In genomic region chr1:128360601-128361000, GRCm38 (mm10) we compare ENCODE assay signal across 11 mouse cellular contexts. TPM values are rescaled to one million over a fixed set of nuclear protein-coding genes. Genes with fewer than 3 reads are reported as not detected.
A peak's percentile ranks its signal among the peaks of the same experiment; 100 is the strongest.
DNase-seq lines count a peak whose midpoint lies in the region; ATAC-seq and TF ChIP-seq lines count a peak whose summit lies in the region.
"Had no signal": no experiment of that assay in that cellular context is flagged by ENCODE, and none has a peak within 500 bp of the region (broad histone marks: within the 10 kb centered on the region; RNA-seq: fewer than 3 reads in every experiment).

No protein-coding gene starts in this region.

- TF ChIP-seq EP300 in liver, embryonic 14.5 days (IDR thresholded peaks at IDR 0.05; ENCODE audit: low read depth) = no peak

- DNase-seq in brain, adult 2 months (ENCODE audit: low read depth, low spot score) = peak; percentile 92
- DNase-seq in cerebellum, postnatal 36 days = peak; percentile 59 to 72
- DNase-seq in liver, embryonic 14.5 days (ENCODE audit: low read depth in 3 of 3, low spot score in 3 of 3) = no peak
- no peak for DNase-seq in thymus, postnatal 0 days (ENCODE audit: low spot score)
- no peak for DNase-seq in gastrocnemius, postnatal 25 days
- DNase-seq: lung, postnatal 10 days had no signal

- WGBS in heart, embryonic 13.5 days = 39% methylated on average over 2 of the region's 2 CpGs
- 47% methylated on average over 2 of the region's 2 CpGs for WGBS in heart, embryonic 12.5 days
- WGBS in liver, embryonic 14.5 days (ENCODE audit: insufficient replicate concordance) = 61% methylated on average over 2 of the region's 2 CpGs
- WGBS in neural tube, embryonic 15.5 days = 74% methylated on average over 2 of the region's 2 CpGs

- H3K4me1 ChIP-seq in heart, embryonic 13.5 days = peaks cover 33% of the 10 kb centered on the region
- H3K4me1 ChIP-seq in heart, embryonic 12.5 days (replicated peaks) = peaks cover 28% of the 10 kb centered on the region
- H3K4me1 ChIP-seq in liver, embryonic 14.5 days (replicated peaks; ENCODE audit: control insufficient read depth in 2 of 2, insufficient read depth in 2 of 2, low read length in 1 of 2) = peaks cover 23 to 32% of the 10 kb centered on the region in 2 experiments
- H3K4me1 ChIP-seq in neural tube, embryonic 15.5 days = peaks cover 26% of the 10 kb centered on the region

- no peaks in the 10 kb centered on the region for H3K27me3 ChIP-seq in heart, embryonic 13.5 days (replicated peaks)
- no peaks in the 10 kb centered on the region for H3K27me3 ChIP-seq in heart, embryonic 12.5 days (replicated peaks)
- H3K27me3 ChIP-seq in liver, embryonic 14.5 days (ENCODE audit: control insufficient read depth, insufficient read depth, low read length) = no peaks in the 10 kb centered on the region
- H3K27me3 ChIP-seq in neural tube, embryonic 15.5 days (replicated peaks) = no peaks in the 10 kb centered on the region

- peak overlapping the region; percentile 93 for H3K27ac ChIP-seq in heart, embryonic 13.5 days (replicated peaks)
- H3K27ac ChIP-seq in heart, embryonic 12.5 days (ENCODE audit: poor library complexity, severe bottlenecking) = no peak overlapping the region
- peak overlapping the region; percentile 6; the same call in 1 of the 2 replicates for H3K27ac ChIP-seq in liver, embryonic 14.5 days
- no peak overlapping the region for H3K27ac ChIP-seq in neural tube, embryonic 15.5 days (replicated peaks)
- H3K27ac ChIP-seq: layer of hippocampus, adult 2 months had no signal

- H3K36me3 ChIP-seq in heart, embryonic 13.5 days = peaks cover 48% of the 10 kb centered on the region
- peaks cover 41% of the 10 kb centered on the region for H3K36me3 ChIP-seq in heart, embryonic 12.5 days
- peaks cover 37% of the 10 kb centered on the region for H3K36me3 ChIP-seq in liver, embryonic 14.5 days (replicated peaks; ENCODE audit: control insufficient read depth, insufficient read depth, low read depth)
- peaks cover 19% of the 10 kb centered on the region for H3K36me3 ChIP-seq in neural tube, embryonic 15.5 days

- no peak for ATAC-seq in heart, embryonic 13.5 days (ENCODE audit: extremely low read depth, insufficient number of reproducible peaks, low FRiP score, low TSS enrichment)
- no peak for ATAC-seq in heart, embryonic 12.5 days (ENCODE audit: insufficient number of reproducible peaks, low FRiP score)
- no peak for ATAC-seq in liver, embryonic 14.5 days (ENCODE audit: insufficient read depth)
- ATAC-seq in neural tube, embryonic 15.5 days (ENCODE audit: low FRiP score) = no peak

- H3K9me3 ChIP-seq in heart, embryonic 13.5 days = no peaks in the 10 kb centered on the region
- H3K9me3 ChIP-seq in heart, embryonic 12.5 days (replicated peaks) = no peaks in the 10 kb centered on the region
- H3K9me3 ChIP-seq in liver, embryonic 14.5 days (ENCODE audit: control insufficient read depth, low read length) = no peaks in the 10 kb centered on the region
- no peaks in the 10 kb centered on the region for H3K9me3 ChIP-seq in neural tube, embryonic 15.5 days (replicated peaks)

- H3K4me2 ChIP-seq in heart, embryonic 13.5 days = 0 out of 2 replicates have a peak overlapping the region, but pooled peaks have one; percentile 72
- H3K4me2 ChIP-seq in heart, embryonic 12.5 days = no peak overlapping the region
- peak overlapping the region; percentile 91 for H3K4me2 ChIP-seq in liver, embryonic 14.5 days (ENCODE audit: low read depth)
- no peak overlapping the region for H3K4me2 ChIP-seq in neural tube, embryonic 15.5 days

- no peak for TF ChIP-seq CTCF in liver, embryonic 14.5 days (IDR thresholded peaks at IDR 0.05; ENCODE audit: low read depth)

- H3K4me3 ChIP-seq in heart, embryonic 13.5 days = no peak overlapping the region
- H3K4me3 ChIP-seq in heart, embryonic 12.5 days = no peak overlapping the region
- no peak overlapping the region for H3K4me3 ChIP-seq in liver, embryonic 14.5 days (ENCODE audit: insufficient read depth in 1 of 2, low read depth in 2 of 2, low read length in 2 of 2)
- no peak overlapping the region for H3K4me3 ChIP-seq in neural tube, embryonic 15.5 days (replicated peaks)

- H3K9ac ChIP-seq in heart, embryonic 13.5 days = peak overlapping the region; percentile 38; the same call in 1 of the 2 replicates
- no peak overlapping the region for H3K9ac ChIP-seq in heart, embryonic 12.5 days
- H3K9ac ChIP-seq in liver, embryonic 14.5 days (replicated peaks) = no peak overlapping the region
- H3K9ac ChIP-seq in neural tube, embryonic 15.5 days (replicated peaks) = no peak overlapping the region

RNA-seq across cellular contexts. Expression of gene Mcm6, which starts 1.1 kb away (rescaled TPM):
- polyA plus RNA-seq in heart, embryonic 13.5 days (2015; fragmentation: Nextera tagmentation; extraction: Ambion mirVana) = 146 and 153 TPM in 2 replicates
- 187 TPM in 2 replicates for polyA plus RNA-seq in heart, embryonic 12.5 days (2016; fragmentation: Nextera tagmentation; extraction: Ambion mirVana)
- polyA plus RNA-seq in liver, embryonic 14.5 days (2012; rRNA removed) = 77.5 and 110 TPM in 2 replicates
- polyA plus RNA-seq in liver, embryonic 14.5 days (2014; fragmentation: Nextera tagmentation; extraction: Ambion mirVana) = 231 and 251 TPM in 2 replicates
- polyA plus RNA-seq in neural tube, embryonic 15.5 days (2015; fragmentation: Nextera tagmentation; extraction: Ambion mirVana) = 52.3 and 111 TPM in 2 replicates
- polyA plus RNA-seq in thymus, postnatal 0 days (2015; fragmentation: Nextera tagmentation; extraction: Ambion mirVana) = 278 and 299 TPM in 2 replicates
- 1 to 10 TPM; 3.2 to 6.2 TPM for total RNA-seq in gastrocnemius, postnatal 25 days (2021)

RNA-seq across cellular contexts. Expression of gene Lct, which starts 32.5 kb away (rescaled TPM):
- 0.03 and 0.04 TPM in 2 replicates for polyA plus RNA-seq in heart, embryonic 13.5 days (2015; fragmentation: Nextera tagmentation; extraction: Ambion mirVana)
- polyA plus RNA-seq in heart, embryonic 12.5 days (2016; fragmentation: Nextera tagmentation; extraction: Ambion mirVana) = 0.05 and 0.10 TPM in 2 replicates
- 0.02 and 0.03 TPM in 2 replicates for polyA plus RNA-seq in liver, embryonic 14.5 days (2012; rRNA removed)
- polyA plus RNA-seq in liver, embryonic 14.5 days (2014; fragmentation: Nextera tagmentation; extraction: Ambion mirVana) = not detected in 2 replicates
- 0.12 and 0.52 TPM in 2 replicates for polyA plus RNA-seq in neural tube, embryonic 15.5 days (2015; fragmentation: Nextera tagmentation; extraction: Ambion mirVana)
- polyA plus RNA-seq in thymus, postnatal 0 days (2015; fragmentation: Nextera tagmentation; extraction: Ambion mirVana) = 0.03 and 0.16 TPM in 2 replicates
- total RNA-seq in gastrocnemius, postnatal 25 days (2021) = not detected
- polyA plus RNA-seq: heart, embryonic 11.5 days had no signal

RNA-seq across cellular contexts. Expression of gene Dars, which starts 56.6 kb away (rescaled TPM):
- polyA plus RNA-seq in heart, embryonic 13.5 days (2015; fragmentation: Nextera tagmentation; extraction: Ambion mirVana) = 98.5 and 99.1 TPM in 2 replicates
- polyA plus RNA-seq in heart, embryonic 12.5 days (2016; fragmentation: Nextera tagmentation; extraction: Ambion mirVana) = 110 and 117 TPM in 2 replicates
- 20.8 and 34.8 TPM in 2 replicates for polyA plus RNA-seq in liver, embryonic 14.5 days (2012; rRNA removed)
- polyA plus RNA-seq in liver, embryonic 14.5 days (2014; fragmentation: Nextera tagmentation; extraction: Ambion mirVana) = 59.6 and 62.8 TPM in 2 replicates
- polyA plus RNA-seq in neural tube, embryonic 15.5 days (2015; fragmentation: Nextera tagmentation; extraction: Ambion mirVana) = 132 and 154 TPM in 2 replicates
- polyA plus RNA-seq in thymus, postnatal 0 days (2015; fragmentation: Nextera tagmentation; extraction: Ambion mirVana) = 220 and 243 TPM in 2 replicates
- total RNA-seq in gastrocnemius, postnatal 25 days (2021) = 10 to 100 TPM; 61.3 to 61.8 TPM

Comparison
In these comparisons a context has a peak if more than half of its experiments do, and no peak if none do; other contexts are left out.
1. H3K27ac ChIP-seq: peak in heart, embryonic 13.5 days (single experiment) and liver, embryonic 14.5 days (single experiment); none in heart, embryonic 12.5 days (single experiment) and neural tube, embryonic 15.5 days (single experiment).
2. H3K4me2 ChIP-seq: peak in heart, embryonic 13.5 days (single experiment) and liver, embryonic 14.5 days (single experiment); none in heart, embryonic 12.5 days (single experiment) and neural tube, embryonic 15.5 days (single experiment).
3. DNase-seq: peak in brain, adult 2 months (single experiment) and cerebellum, postnatal 36 days (2 of 2); none in liver, embryonic 14.5 days (0 of 3), thymus, postnatal 0 days (single experiment) and gastrocnemius, postnatal 25 days (single experiment).